In the genomic region with DNA sequence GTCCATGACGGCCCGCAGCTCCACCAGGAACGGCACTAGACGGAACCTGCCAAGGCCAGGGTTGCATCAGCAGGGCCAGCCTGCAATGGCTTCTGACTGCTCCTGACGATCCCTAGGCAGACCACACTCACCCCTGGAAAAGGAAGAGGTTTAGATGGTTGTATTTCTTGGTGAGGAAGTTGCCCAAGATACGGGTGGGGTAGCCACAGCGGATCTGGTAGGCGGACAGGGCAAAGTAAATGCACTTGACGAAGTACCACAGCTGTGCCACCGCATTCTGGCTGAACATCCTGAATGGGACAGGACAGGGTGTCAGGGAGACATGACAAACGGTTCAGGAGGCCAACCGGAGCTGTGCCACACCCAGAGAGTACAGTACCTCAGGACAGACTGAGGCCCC, we compare ENCODE assay signal across 34 mouse cellular contexts. TPM values are rescaled to one million over a fixed set of nuclear protein-coding genes. Genes with fewer than 3 reads are reported as not detected.
DNase-seq lines count a peak whose midpoint lies in the region; ATAC-seq and TF ChIP-seq lines count a peak whose summit lies in the region.
"Had no signal": no experiment of that assay in that cellular context is flagged by ENCODE, and none has a peak within 500 bp of the region (broad histone marks: within the 10 kb centered on the region; RNA-seq: fewer than 3 reads in every experiment).

No protein-coding gene starts in this region.

- no peak overlapping the region for H3K27ac ChIP-seq in MEL (ENCODE audit: control insufficient read depth, low read depth, low read length)
- H3K27ac ChIP-seq: embryonic facial prominence, embryonic 12.5 days; forebrain, embryonic 15.5 days; gastrocnemius, adult 2 months; heart, adult 2 months; hindbrain, embryonic 13.5 days; limb, embryonic 10.5 days; limb, embryonic 15.5 days; liver, embryonic 13.5 days; macrophage; stomach, embryonic 15.5 days had no signal

- H3K4me3 ChIP-seq in C2C12 (ENCODE audit: insufficient read depth, poor library complexity, severe bottlenecking) (no peak overlapping the region), MEL (ENCODE audit: control insufficient read depth in 1 of 2, insufficient read depth in 1 of 2, low read depth in 2 of 2, low read length in 2 of 2) (no peak overlapping the region)
- peak overlapping the region; percentile 29 for H3K4me3 ChIP-seq in megakaryocyte, embryonic 14.5 days (replicated peaks)
- H3K4me3 ChIP-seq: embryonic facial prominence, embryonic 12.5 days; forebrain, embryonic 15.5 days; gastrocnemius, adult 2 months; heart, adult 2 months; heart, embryonic 12.5 days; hindbrain, embryonic 13.5 days; limb, embryonic 10.5 days; limb, embryonic 15.5 days; liver, embryonic 13.5 days; stomach, embryonic 15.5 days had no signal

- peak in 1 of 2 experiments; percentile 25; a peak in 2 of 4 replicates for TF ChIP-seq POLR2A in MEL (IDR thresholded peaks at IDR 0.05; ENCODE audit: control insufficient read depth in 1 of 2, insufficient read depth in 1 of 2, low read depth in 1 of 2, low read length in 2 of 2, poor library complexity in 1 of 2)

- H3K4me1 ChIP-seq in MEL (ENCODE audit: control insufficient read depth in 1 of 2, insufficient read depth in 2 of 2, low read length in 2 of 2) = no peaks in the 10 kb centered on the region
- H3K4me1 ChIP-seq in megakaryocyte, embryonic 14.5 days = peaks cover 55% of the 10 kb centered on the region
- H3K4me1 ChIP-seq: embryonic facial prominence, embryonic 12.5 days; heart, embryonic 12.5 days; hindbrain, embryonic 13.5 days; limb, embryonic 10.5 days; limb, embryonic 15.5 days; liver, embryonic 13.5 days; stomach, embryonic 15.5 days had no signal

- H3K36me3 ChIP-seq in C2C12 (ENCODE audit: control insufficient read depth, insufficient read depth) = peaks cover 82% of the 10 kb centered on the region
- H3K36me3 ChIP-seq in MEL (ENCODE audit: control insufficient read depth in 1 of 2, insufficient read depth in 2 of 2, low read length in 2 of 2) = peaks cover 0 to 3% of the 10 kb centered on the region in 2 experiments; a peak in 1 of 4 replicates
- H3K36me3 ChIP-seq in megakaryocyte, embryonic 14.5 days (replicated peaks; ENCODE audit: low read length) = peaks cover 96% of the 10 kb centered on the region

- no peaks in the 10 kb centered on the region for H3K9me3 ChIP-seq in MEL (replicated peaks; ENCODE audit: insufficient read depth, low read length)
- 0 out of 2 replicates have a peak, but pooled peaks cover 7% of the 10 kb centered on the region for H3K9me3 ChIP-seq in megakaryocyte, embryonic 14.5 days
- H3K9me3 ChIP-seq: embryonic facial prominence, embryonic 12.5 days; forebrain, embryonic 15.5 days; hindbrain, embryonic 13.5 days; limb, embryonic 10.5 days; limb, embryonic 15.5 days; liver, embryonic 13.5 days; stomach, embryonic 15.5 days had no signal

- no peak for TF ChIP-seq EP300 in MEL (IDR thresholded peaks at IDR 0.05; ENCODE audit: low read depth in 1 of 2, low read length in 2 of 2)

- DNase-seq in MEL (ENCODE audit: low read depth, low spot score) = no peak
- DNase-seq in ovary, postnatal 14 days (ENCODE audit: low spot score) = no peak
- DNase-seq in kidney, adult 18-20 months = no peak
- DNase-seq: adrenal gland, postnatal 36 days; cerebellum, adult 9-10 months; cerebellum, postnatal 36 days; embryo, embryonic 11 days; gastrocnemius, adult 2 months; gastrocnemius, postnatal 36 days; heart, adult 2 months; heart, postnatal 4 days; kidney, adult 11 months; kidney, postnatal 4 days; layer of hippocampus, postnatal 36 days; liver, embryonic 13.5 days; lung, embryonic 14.5 days; right cerebral cortex, postnatal 25 days had no signal

- no peak for TF ChIP-seq RAD21 in MEL (IDR thresholded peaks at IDR 0.05; ENCODE audit: low read depth, low read length)

- H3K79me3 ChIP-seq in C2C12 (ENCODE audit: low read depth) = no peaks in the 10 kb centered on the region

- H3ac ChIP-seq in C2C12 (ENCODE audit: control insufficient read depth, insufficient read length, low read depth) = no peak overlapping the region

- H3K9ac ChIP-seq in MEL (ENCODE audit: control insufficient read depth, low read depth, low read length, poor library complexity, severe bottlenecking) = no peak overlapping the region
- H3K9ac ChIP-seq: embryonic facial prominence, embryonic 12.5 days; forebrain, embryonic 15.5 days; heart, embryonic 12.5 days; hindbrain, embryonic 13.5 days; limb, embryonic 15.5 days; liver, embryonic 13.5 days; lung, embryonic 14.5 days; stomach, embryonic 15.5 days had no signal

- ATAC-seq in neutrophil, adult 5-6 weeks (ENCODE audit: extremely low read depth, insufficient number of reproducible peaks, low FRiP score, poor library complexity, severe bottlenecking) = peak; percentile 5; the same call in 1 of the 2 replicates
- ATAC-seq: forebrain, embryonic 15.5 days; midbrain, embryonic 16.5 days had no signal

- H3K79me2 ChIP-seq in C2C12 (ENCODE audit: control insufficient read depth, insufficient read depth) (no peaks in the 10 kb centered on the region), MEL (ENCODE audit: control insufficient read depth, insufficient read depth, low read length, poor library complexity) (no peaks in the 10 kb centered on the region)

- H3K27me3 ChIP-seq in C2C12 (ENCODE audit: control insufficient read depth, insufficient read depth, insufficient read length) (no peaks in the 10 kb centered on the region), MEL (ENCODE audit: control insufficient read depth in 1 of 2, insufficient read depth in 2 of 2, low read length in 2 of 2) (no peaks in the 10 kb centered on the region)
- no peaks in the 10 kb centered on the region for H3K27me3 ChIP-seq in megakaryocyte, embryonic 14.5 days (replicated peaks)
- H3K27me3 ChIP-seq: embryonic facial prominence, embryonic 12.5 days; forebrain, embryonic 15.5 days; heart, embryonic 12.5 days; hindbrain, embryonic 13.5 days; limb, embryonic 15.5 days; liver, embryonic 13.5 days; stomach, embryonic 15.5 days had no signal

- TF ChIP-seq CTCF in C2C12 (IDR thresholded peaks at IDR 0.05; ENCODE audit: control insufficient read depth, insufficient read depth, insufficient read length) (no peak), MEL (IDR thresholded peaks at IDR 0.05 in 2 of 3, conservative IDR thresholded peaks at IDR 0.05 in 1 of 3; ENCODE audit: control insufficient read depth in 1 of 3, insufficient read depth in 1 of 3, low read depth in 2 of 3, low read length in 3 of 3, poor library complexity in 1 of 3, severe bottlenecking in 1 of 3) (no peak)

TF ChIP-seq in C2C12, 6 proteins besides CTCF, POLR2A, EP300 and RAD21:
- no peak for TF ChIP-seq MYOG (IDR thresholded peaks at IDR 0.05; ENCODE audit: control insufficient read depth, extremely low read depth, insufficient read length)
- peak; percentile 53 for TF ChIP-seq MYOD1 (IDR thresholded peaks at IDR 0.05; ENCODE audit: control insufficient read depth, insufficient read length, low read depth)
- no peak for TF ChIP-seq CEBPB (IDR thresholded peaks at IDR 0.05; ENCODE audit: low read depth)

TF ChIP-seq in MEL, 35 proteins besides CTCF, POLR2A, EP300 and RAD21:
- TF ChIP-seq TCF12 (IDR thresholded peaks at IDR 0.05; ENCODE audit: low read depth, low read length) = no peak
- TF ChIP-seq POLR2AphosphoS5 (IDR thresholded peaks at IDR 0.05; ENCODE audit: borderline replicate concordance, low read depth, low read length) = 0 out of 2 replicates have a peak, but pooled peaks have one; percentile 2

RNA-seq across cellular contexts. Expression of a gene that starts 8.9 kb away (rescaled TPM):
- polyA plus RNA-seq in C2C12 (2012; fragmentation: generic; extraction: Trizol) = 35.6 TPM
- 44.4 and 57.4 TPM in 2 replicates for total RNA-seq in MEL (2012; rRNA removed)
- 10 to 100 TPM in 1 of 2 experiments, not detected in 1; 44.0 TPM for polyA plus RNA-seq in MEL (2012; ENCODE audit: insufficient read depth in 1 of 2, insufficient read length in 2 of 2, low read depth in 1 of 2, low replicate concordance in 2 of 2, missing spikeins in 1 of 2)
- 40.5 and 70.3 TPM in 2 replicates for polyA plus RNA-seq in megakaryocyte, embryonic 14.5 days (2012; ENCODE audit: insufficient read depth, low replicate concordance)
- 24.1 and 25.2 TPM in 2 replicates for total RNA-seq in neutrophil, adult 5-6 weeks (2017)

RNA-seq across cellular contexts. Expression of a gene that starts 9.0 kb away (rescaled TPM):
- polyA plus RNA-seq in C2C12 (2012; fragmentation: generic; extraction: Trizol) (22.7 TPM), MEL (2012; ENCODE audit: insufficient read depth in 1 of 2, insufficient read length in 2 of 2, low read depth in 1 of 2, low replicate concordance in 2 of 2, missing spikeins in 1 of 2) (10 to 100 TPM in 1 of 2 experiments, not detected in 1; 37.7 TPM)
- total RNA-seq in MEL (2012; rRNA removed) = 12.0 and 18.6 TPM in 2 replicates
- polyA plus RNA-seq in megakaryocyte, embryonic 14.5 days (2012; ENCODE audit: insufficient read depth, low replicate concordance) = 86.9 and 219 TPM in 2 replicates
- 42.0 and 46.2 TPM in 2 replicates for total RNA-seq in neutrophil, adult 5-6 weeks (2017)

RNA-seq across cellular contexts. Expression of a gene that starts 24.3 kb away (rescaled TPM):
- polyA plus RNA-seq in C2C12 (2012; fragmentation: generic; extraction: Trizol) (0.08 TPM), MEL (2012; ENCODE audit: insufficient read depth in 1 of 2, insufficient read length in 2 of 2, low read depth in 1 of 2, low replicate concordance in 2 of 2, missing spikeins in 1 of 2) (under 1 TPM in 1 of 2 experiments, not detected in 1; 0.06 TPM)
- total RNA-seq in MEL (2012; rRNA removed) = not detected in 2 replicates
- polyA plus RNA-seq in megakaryocyte, embryonic 14.5 days (2012; ENCODE audit: insufficient read depth, low replicate concordance) = 2.8 and 8.0 TPM in 2 replicates
- total RNA-seq in neutrophil, adult 5-6 weeks (2017) = 0.47 and 1.5 TPM in 2 replicates
- total RNA-seq: adrenal gland, adult 18-20 months; adrenal gland, postnatal 36 days; layer of hippocampus, adult 8-10 months; layer of hippocampus, postnatal 36 days; left cerebral cortex, postnatal 10 days had no signal
- polyA plus RNA-seq: forebrain, embryonic 15.5 days; hindbrain, embryonic 13.5 days; limb, embryonic 10.5 days; macrophage; midbrain, embryonic 11.5 days; midbrain, embryonic 16.5 days; neural tube, embryonic 14.5 days had no signal

RNA-seq across cellular contexts. Expression of a gene that starts 41.6 kb away (rescaled TPM):
- polyA plus RNA-seq in C2C12 (2012; fragmentation: generic; extraction: Trizol) = 38.3 TPM
- total RNA-seq in MEL (2012; rRNA removed) = 20.6 and 20.8 TPM in 2 replicates
- 10 to 100 TPM in 1 of 2 experiments, not detected in 1; 25.5 TPM for polyA plus RNA-seq in MEL (2012; ENCODE audit: insufficient read depth in 1 of 2, insufficient read length in 2 of 2, low read depth in 1 of 2, low replicate concordance in 2 of 2, missing spikeins in 1 of 2)
- 66.0 and 142 TPM in 2 replicates for polyA plus RNA-seq in megakaryocyte, embryonic 14.5 days (2012; ENCODE audit: insufficient read depth, low replicate concordance)
- 4.8 TPM in 2 replicates for total RNA-seq in neutrophil, adult 5-6 weeks (2017)

RNA-seq across cellular contexts. Expression of a gene that starts 52.1 kb away (rescaled TPM):
- polyA plus RNA-seq in C2C12 (2012; fragmentation: generic; extraction: Trizol) (not detected), MEL (2012; ENCODE audit: insufficient read depth in 1 of 2, insufficient read length in 2 of 2, low read depth in 1 of 2, low replicate concordance in 2 of 2, missing spikeins in 1 of 2) (100 to 1,000 TPM; 321 to 338 TPM)
- 299 and 344 TPM in 2 replicates for total RNA-seq in MEL (2012; rRNA removed)
- 3,699 and 12,582 TPM in 2 replicates for polyA plus RNA-seq in megakaryocyte, embryonic 14.5 days (2012; ENCODE audit: insufficient read depth, low replicate concordance)
- 285 and 300 TPM in 2 replicates for total RNA-seq in neutrophil, adult 5-6 weeks (2017)
